Mouse (Mus musculus) ES-E14 (cell line): ENCODE measurements around the gene Sptlc3. TPM values are rescaled to one million over a fixed set of nuclear protein-coding genes. Genes with fewer than 3 reads are reported as not detected.

ENCODE experiments used
- DNase-seq: peaks from one replicate; pipeline ENCODE4 v3.0.0-alpha.2; 2013; ENCODE audit warnings: low read depth, low spot score
- H3K27ac ChIP-seq: 2 replicates; pipeline ENCODE4 v1.5.1; 2012; ENCODE audit warnings: low read depth, mild to moderate bottlenecking, low read length, moderate library complexity, mixed read lengths; ENCODE audit not compliant: poor library complexity, insufficient read depth, severe bottlenecking
- H3K36me3 ChIP-seq: 2 replicates; pipeline ENCODE4 v1.6.1; 2012; ENCODE audit warnings: mild to moderate bottlenecking, low read length, moderate library complexity, mixed read lengths; ENCODE audit not compliant: control insufficient read depth, poor library complexity, insufficient read depth, severe bottlenecking
- H3K4me1 ChIP-seq, 2 experiments: fragments of 150-350 bp in 1 of 2; sonication (generic) in 1 of 2; 2 replicates each; pipeline ENCODE4 v1.6.1; 2012; ENCODE audit warnings: low read length in 2 of 2, mild to moderate bottlenecking in 1 of 2, mixed read lengths in 1 of 2; ENCODE audit not compliant: control insufficient read depth in 2 of 2, insufficient read depth in 2 of 2, poor library complexity in 1 of 2
- H3K4me3 ChIP-seq, 2 experiments: fragments of 150-350 bp in 1 of 2; sonication (generic) in 1 of 2; 2 replicates each; pipeline ENCODE4 v1.5.1; 2012; ENCODE audit warnings: low read length in 2 of 2, low read depth in 1 of 2, mild to moderate bottlenecking in 1 of 2, mixed read lengths in 1 of 2; ENCODE audit not compliant: insufficient read depth in 1 of 2, poor library complexity in 1 of 2, severe bottlenecking in 1 of 2
- H3K9ac ChIP-seq: 2 replicates; pipeline ENCODE4 v1.6.1; 2012; ENCODE audit warnings: low read depth, mild to moderate bottlenecking, low read length, mixed read lengths; ENCODE audit not compliant: poor library complexity, insufficient read depth, severe bottlenecking
- H3K9me3 ChIP-seq: fragments of 150-350 bp; sonication (generic); 2 replicates; pipeline ENCODE4 v1.6.1; 2012; ENCODE audit warnings: low read depth, mild to moderate bottlenecking, low read length; ENCODE audit not compliant: control insufficient read depth, insufficient read depth
- CHD2 ChIP-seq: IDR thresholded peaks from 2 replicates; pipeline ENCODE4 v1.6.1; 2014; ENCODE audit warnings: mild to moderate bottlenecking, low read depth, low read length, inconsistent platforms
- HCFC1 ChIP-seq: IDR thresholded peaks from 2 replicates; pipeline ENCODE4 v1.6.1; 2012; ENCODE audit warnings: low read length, inconsistent platforms, borderline replicate concordance; ENCODE audit not compliant: insufficient read depth
- MAFK ChIP-seq: IDR thresholded peaks from 2 replicates; pipeline ENCODE4 v1.6.1; 2014; ENCODE audit warnings: mild to moderate bottlenecking, low read depth, low read length, inconsistent platforms; ENCODE audit not compliant: insufficient read depth
- ZC3H11A ChIP-seq: IDR thresholded peaks from 2 replicates; pipeline ENCODE4 v1.6.1; 2012; ENCODE audit warnings: low read depth, mild to moderate bottlenecking, inconsistent platforms, low read length, borderline replicate concordance
- ZNF384 ChIP-seq: IDR thresholded peaks from 2 replicates; pipeline ENCODE4 v1.6.1; 2012; ENCODE audit warnings: low read depth, low read length, inconsistent platforms
- in situ Hi-C, 2 experiments: fragments of 600-800 bp; cut with MboI; formaldehyde crosslinking; loops; one replicate each; pipeline ENCODE4 v1.15.1; 2025; ENCODE audit warnings: low sequenced_read_pairs in 2 of 2, inconsistent platforms in 1 of 2; ENCODE audit not compliant: unreplicated experiment in 2 of 2
- total RNA-seq: library from RNA; depleted of rRNA; stranded (reverse); fragments of 300-350 nt; gene quantifications from 2 replicates; pipeline ENCODE4 v1.2.3, GENCODE M21; 2012

Sptlc3 gene
- total RNA-seq, 1 experiment, result 0.13 TPM

- TF ChIP-seq MAFK (no peak), ZC3H11A (no peak), CHD2 (no peak), ZNF384 (no peak), HCFC1 (no peak)
- in situ Hi-C loops, result no loop called here
- no peak overlapping the region for H3K9ac ChIP-seq
- no peak overlapping the region for H3K27ac ChIP-seq
- no peaks in the 10 kb centered on the region for H3K9me3 ChIP-seq
- H3K4me3 ChIP-seq, result no peak overlapping the region
- no peaks in the 10 kb centered on the region for H3K4me1 ChIP-seq
- no peak for DNase-seq
- no peaks in the 10 kb centered on the region for H3K36me3 ChIP-seq
Measured at GRCm38 (mm10) chr2:139672371-139672770, 178.7 kb downstream of the Sptlc3 start.

GRCm38 (mm10) chr2:139677065-139677762 is 183.5 kb downstream of the Sptlc3 start:
- in situ Hi-C loops, result no loop called here
- Histone ChIP-seq H3K9me3 (no peaks in the 10 kb centered on the region), H3K4me1 (no peaks in the 10 kb centered on the region), H3K27ac (no peak overlapping the region), H3K36me3 (no peaks in the 10 kb centered on the region), H3K9ac (peak overlapping the region; percentile 76), H3K4me3 (peak overlapping the region; percentile 80 to 89)
- DNase-seq, result peak; percentile 40
- no peak for TF ChIP-seq HCFC1
- no peak for TF ChIP-seq MAFK
- TF ChIP-seq CHD2, result no peak
- no peak for TF ChIP-seq ZC3H11A
- TF ChIP-seq ZNF384, result no peak

GRCm38 (mm10) chr2:139677809-139678274 is 184.1 kb downstream of the Sptlc3 start, which contains the start of gene Ism1:
TSS of gene Ism1 (plus strand) at chr2:139678178.
- Histone ChIP-seq H3K4me3 (peak within 1 kb of the TSS; percentile 80 to 89), H3K36me3 (no peaks in the 10 kb centered on the region), H3K4me1 (no peaks in the 10 kb centered on the region), H3K9me3 (no peaks in the 10 kb centered on the region), H3K9ac (peak within 1 kb of the TSS; percentile 76), H3K27ac (no peak within 1 kb of the TSS)
- TF ChIP-seq ZNF384 (no peak), HCFC1 (no peak), CHD2 (no peak), ZC3H11A (no peak), MAFK (no peak)
- in situ Hi-C loops, result no loop called here
- peak; percentile 34 for DNase-seq

- TF ChIP-seq ZNF384 (no peak), CHD2 (no peak)
- no peaks in the 10 kb centered on the region for H3K4me1 ChIP-seq
- DNase-seq, result peak; percentile 49
- H3K9me3 ChIP-seq, result no peaks in the 10 kb centered on the region
- no peak overlapping the region for H3K27ac ChIP-seq
- H3K4me3 ChIP-seq, result peak overlapping the region; percentile 80 to 89
- H3K36me3 ChIP-seq, result no peaks in the 10 kb centered on the region
- peak overlapping the region; percentile 76 for H3K9ac ChIP-seq
- in situ Hi-C loops, result no loop called here
Measured at GRCm38 (mm10) chr2:139678275-139679140, 184.8 kb downstream of the Sptlc3 start.
